Mouse (Mus musculus) urinary bladder, postnatal 4 days (tissue): Measurements from ENCODE around the gene Fbxw21.
"Not testable (repeated sequence)": the region's sequence is repeated elsewhere in the genome, so short reads cannot be mapped to it uniquely, and the experiment has no call there.

Experiments
- DNase-seq, 2 experiments: peaks; one replicate each; pipeline ENCODE4 v3.0.0; 2021 to 2022; ENCODE audit warnings: low spot score in 2 of 2

Gene Fbxw21

GRCm38 (mm10) chr9:109161941-109162340, at the start of gene Fbxw21:
TSS of gene Fbxw21 (minus strand) at chr9:109162041.
- DNase-seq = no peak

GRCm38 (mm10) chr9:109201347-109201746, 39.5 kb upstream of the Fbxw21 start:
- not testable (repeated sequence) for DNase-seq

GRCm38 (mm10) chr9:109200349-109200748, 38.5 kb upstream of the Fbxw21 start:
- DNase-seq = no peak

DNA sequence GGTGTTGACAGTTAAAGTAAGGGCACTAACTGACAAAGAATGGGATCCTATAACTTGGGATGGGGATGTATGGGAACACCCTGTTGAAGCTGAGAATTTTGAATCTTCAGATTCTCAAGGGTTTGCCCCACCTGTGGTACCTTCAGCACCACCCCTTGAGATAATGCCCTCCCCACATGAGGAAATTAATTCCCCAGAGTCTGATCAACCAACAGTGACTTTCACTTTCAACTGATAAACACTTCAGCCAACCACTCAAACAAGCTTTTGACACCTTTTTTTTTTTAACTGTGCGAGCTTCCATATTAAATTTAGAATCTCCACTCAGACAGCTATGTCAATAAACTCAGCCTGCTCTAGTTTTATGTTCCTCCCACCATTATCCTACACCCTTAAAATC, 37.5 kb upstream of the Fbxw21 start:
- no peak for DNase-seq

- not testable (repeated sequence) for DNase-seq
Measured at GRCm38 (mm10) chr9:109195875-109196274, 34.0 kb upstream of the Fbxw21 start, which contains the start of gene Fbxw13. TSS of gene Fbxw13 (minus strand) at chr9:109195975.

DNA sequence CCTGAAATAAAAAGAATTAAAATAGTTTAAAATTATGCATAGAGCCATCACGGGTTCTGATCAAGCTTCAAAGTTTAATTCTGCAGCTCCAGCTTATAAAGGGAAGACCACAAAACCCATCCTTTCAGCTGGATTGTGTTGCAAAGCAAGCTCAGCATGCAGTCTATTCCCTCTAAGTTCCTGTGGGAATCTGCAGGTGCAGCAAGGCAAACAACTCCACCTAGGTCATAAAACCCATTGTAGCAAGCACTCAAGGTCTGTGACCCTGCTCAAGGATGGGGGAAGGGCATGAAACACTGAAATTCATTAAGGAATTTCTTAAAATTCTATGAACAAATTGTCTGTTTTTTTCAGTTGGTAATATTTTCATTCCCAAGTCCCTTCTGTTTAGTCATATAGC, 15.4 kb upstream of the Fbxw21 start:
- no peak for DNase-seq

GRCm38 (mm10) chr9:109176301-109176700, 14.5 kb upstream of the Fbxw21 start:
- DNase-seq = no peak

DNA sequence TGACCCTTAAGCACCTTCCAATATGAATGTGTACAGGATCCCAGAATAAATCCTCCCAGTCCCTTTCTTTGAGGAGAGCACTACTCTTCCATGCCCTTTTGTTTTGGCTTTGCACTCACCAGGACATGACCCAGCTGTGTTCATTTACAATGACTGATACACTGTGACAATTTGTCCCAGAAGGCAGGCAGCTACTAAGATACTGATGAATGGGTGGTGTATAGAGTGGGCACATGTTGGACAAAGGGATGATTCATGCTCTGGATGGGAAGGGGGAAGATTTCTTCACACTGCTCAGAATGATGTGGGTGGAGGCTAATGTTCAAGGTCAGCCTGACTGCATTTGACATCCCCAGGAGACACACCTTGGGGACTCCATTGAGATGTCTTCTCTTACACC, 5.5 kb upstream of the Fbxw21 start:
- no peak for DNase-seq

GRCm38 (mm10) chr9:109140414-109140813, 21.4 kb downstream of the Fbxw21 start:
- DNase-seq = peak in 1 of 2 experiments; percentile 16

- DNase-seq = no peak
Measured at GRCm38 (mm10) chr9:109130076-109130475, 31.8 kb downstream of the Fbxw21 start.

DNA sequence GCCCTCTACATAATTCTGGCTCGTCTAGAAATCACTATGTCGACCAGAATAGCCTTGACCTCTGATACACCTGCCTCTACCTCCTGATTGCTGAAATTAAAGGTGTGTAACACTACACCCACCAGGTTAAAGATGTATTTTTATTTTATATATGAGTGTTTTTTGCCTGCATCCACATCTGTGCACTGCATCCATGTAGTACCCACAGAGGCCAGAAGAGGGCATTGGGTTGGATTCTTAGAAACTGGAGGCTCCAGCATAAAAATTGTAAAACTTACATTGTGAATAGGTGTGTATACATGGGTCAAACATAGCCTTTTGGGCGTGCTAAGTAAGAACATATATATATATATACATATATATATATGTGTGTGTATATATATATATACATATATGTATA, 33.6 kb downstream of the Fbxw21 start:
- no peak for DNase-seq

- no peak for DNase-seq
Measured at GRCm38 (mm10) chr9:109127076-109127475, 34.8 kb downstream of the Fbxw21 start.

- DNase-seq = no peak
Measured at GRCm38 (mm10) chr9:109125481-109125880, 36.4 kb downstream of the Fbxw21 start.

GRCm38 (mm10) chr9:109125043-109125442, 36.8 kb downstream of the Fbxw21 start:
- DNase-seq = no peak

GRCm38 (mm10) chr9:109124164-109124563, 37.7 kb downstream of the Fbxw21 start:
- no peak for DNase-seq

DNA sequence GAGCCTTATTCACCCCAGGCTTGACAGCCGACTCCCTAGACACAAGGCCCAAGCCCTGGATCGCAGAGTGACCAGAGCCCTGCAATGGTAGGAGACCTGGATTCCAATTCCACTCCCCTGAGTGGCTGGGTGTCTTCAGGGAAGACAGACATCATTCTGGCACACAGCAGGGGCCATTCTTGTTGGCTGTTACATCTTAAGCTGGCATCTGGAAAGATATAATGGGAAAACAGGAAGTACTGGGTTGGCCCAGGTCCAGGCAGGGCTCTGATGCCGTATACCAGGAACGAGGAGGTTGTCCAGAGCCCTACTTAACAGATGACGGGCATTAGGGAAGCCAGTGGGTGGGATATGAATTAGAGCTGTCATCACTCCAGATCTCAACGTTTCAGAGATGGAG, 38.6 kb downstream of the Fbxw21 start:
- DNase-seq = no peak

DNA sequence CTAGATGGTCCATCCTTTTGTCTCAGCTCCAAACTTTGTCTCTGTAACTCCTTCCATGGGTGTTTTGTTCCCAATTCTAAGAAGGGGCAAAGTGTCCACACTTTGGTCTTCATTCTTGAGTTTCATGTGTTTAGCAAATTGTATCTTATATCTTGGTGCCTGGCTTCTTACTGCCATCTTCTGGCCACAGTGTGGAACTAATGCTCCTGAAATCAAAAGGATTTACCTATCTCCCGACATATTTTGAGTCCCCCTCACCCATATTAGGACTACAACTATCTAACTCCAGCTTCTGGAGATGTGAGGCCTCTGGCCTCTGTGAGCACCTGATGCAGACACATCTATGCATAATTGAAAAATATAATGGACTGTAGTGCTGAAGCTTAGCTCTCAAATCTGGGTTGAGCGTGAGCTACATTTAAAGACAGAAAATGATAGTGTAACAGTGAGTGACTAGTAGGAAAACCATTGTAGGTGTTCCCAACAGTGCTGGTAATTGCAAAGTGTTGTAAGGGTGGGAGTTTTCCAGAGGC, 39.2 kb downstream of the Fbxw21 start:
- no peak for DNase-seq

- DNase-seq = no peak
Measured at GRCm38 (mm10) chr9:109120956-109121355, 40.9 kb downstream of the Fbxw21 start.

- peak in 1 of 2 experiments; percentile 21 for DNase-seq
Measured at GRCm38 (mm10) chr9:109119571-109119970, 42.3 kb downstream of the Fbxw21 start.

- DNase-seq = peak in 1 of 2 experiments; percentile 17
Measured at GRCm38 (mm10) chr9:109118106-109118505, 43.7 kb downstream of the Fbxw21 start.

GRCm38 (mm10) chr9:109116205-109116604, 45.6 kb downstream of the Fbxw21 start:
- DNase-seq = no peak

DNA sequence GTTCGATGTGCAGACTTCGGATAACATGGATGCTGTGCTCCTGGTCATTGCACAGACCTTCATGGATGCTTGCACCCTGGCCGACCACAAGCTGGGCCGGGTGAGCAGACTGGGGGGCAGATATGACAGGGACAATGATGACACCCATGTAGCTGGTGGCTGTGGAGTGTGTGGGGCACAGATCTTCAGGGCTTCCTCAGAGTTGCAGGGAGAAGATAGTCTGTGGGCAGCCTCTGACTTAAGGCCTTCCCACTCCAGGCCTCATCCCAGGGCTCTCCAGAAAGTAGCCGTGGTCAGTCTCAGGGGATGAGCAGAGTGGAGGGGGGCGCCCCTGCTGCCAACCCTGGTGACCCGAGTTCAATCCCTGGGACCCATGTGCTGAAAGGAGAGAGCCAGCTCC, 47.0 kb downstream of the Fbxw21 start:
- DNase-seq = peak in 1 of 2 experiments; percentile 56

- DNase-seq = peak in 1 of 2 experiments; percentile 58
Measured at GRCm38 (mm10) chr9:109114276-109114675, 47.6 kb downstream of the Fbxw21 start.

GRCm38 (mm10) chr9:109113331-109113730, 48.5 kb downstream of the Fbxw21 start:
- peak in 1 of 2 experiments; percentile 55 for DNase-seq
